In genomic region chr5:43330260-43330659, GRCm38 (mm10) we compare ENCODE assay signal across 30 mouse cellular contexts.
"Had no signal": no experiment of that assay in that cellular context is flagged by ENCODE, and none has a peak within 500 bp of the region (broad histone marks: within the 10 kb centered on the region; RNA-seq: fewer than 3 reads in every experiment).

No protein-coding gene starts in this region.

- ATAC-seq: liver, embryonic 12.5 days; liver, postnatal 0 days; lung, postnatal 0 days; midbrain, embryonic 13.5 days; midbrain, embryonic 15.5 days; midbrain, embryonic 16.5 days had no signal

- H3K4me2 ChIP-seq: limb, embryonic 15.5 days; liver, embryonic 11.5 days; liver, embryonic 12.5 days; liver, embryonic 13.5 days; liver, embryonic 15.5 days; lung, embryonic 14.5 days; lung, embryonic 15.5 days; midbrain, embryonic 11.5 days; midbrain, embryonic 12.5 days; midbrain, embryonic 13.5 days; midbrain, embryonic 15.5 days; neural tube, embryonic 12.5 days had no signal

- H3K36me3 ChIP-seq: limb, embryonic 15.5 days; liver, embryonic 12.5 days; liver, embryonic 13.5 days; liver, embryonic 15.5 days; lung, embryonic 15.5 days; midbrain, embryonic 10.5 days; midbrain, embryonic 12.5 days; midbrain, embryonic 13.5 days; midbrain, embryonic 15.5 days; neural tube, embryonic 12.5 days had no signal

- H3K4me1 ChIP-seq: liver, embryonic 12.5 days; liver, embryonic 13.5 days; liver, embryonic 15.5 days; megakaryocyte, embryonic 14.5 days; midbrain, embryonic 12.5 days; midbrain, embryonic 13.5 days; midbrain, embryonic 15.5 days; neural tube, embryonic 12.5 days had no signal

- H3K9me3 ChIP-seq: limb, embryonic 15.5 days; liver, embryonic 12.5 days; liver, embryonic 13.5 days; liver, embryonic 15.5 days; lung, embryonic 15.5 days; megakaryocyte, embryonic 14.5 days; midbrain, embryonic 10.5 days; midbrain, embryonic 12.5 days; midbrain, embryonic 13.5 days; midbrain, embryonic 15.5 days; neural tube, embryonic 12.5 days had no signal

- H3K9ac ChIP-seq: limb, embryonic 15.5 days; liver, embryonic 12.5 days; liver, embryonic 13.5 days; liver, embryonic 14.5 days; liver, embryonic 15.5 days; liver, postnatal 0 days; lung, embryonic 14.5 days; lung, embryonic 15.5 days; midbrain, embryonic 12.5 days; midbrain, embryonic 13.5 days; midbrain, embryonic 15.5 days; neural tube, embryonic 12.5 days had no signal

- H3K4me3 ChIP-seq: left cerebral cortex, adult 2 months; limb, embryonic 15.5 days; liver, embryonic 12.5 days; liver, embryonic 13.5 days; liver, embryonic 15.5 days; lung, embryonic 15.5 days; megakaryocyte, embryonic 14.5 days; midbrain, embryonic 10.5 days; midbrain, embryonic 12.5 days; midbrain, embryonic 13.5 days; midbrain, embryonic 15.5 days; myocyte; neural tube, embryonic 12.5 days had no signal

- DNase-seq: left cerebral cortex, postnatal 4 days; liver; liver, embryonic 13.5 days; liver, postnatal 0 days; lung, adult 18-20 months; lung, adult 2 months; lung, embryonic 14.5 days; lung, postnatal 10 days; lung, postnatal 14 days; lung, postnatal 36 days; lung, postnatal 4 days; midbrain, embryonic 14.5 days had no signal

- H3K27ac ChIP-seq: left cerebral cortex, adult 2 months; limb, embryonic 15.5 days; liver, embryonic 12.5 days; liver, embryonic 13.5 days; liver, embryonic 14.5 days; liver, embryonic 15.5 days; lung, embryonic 15.5 days; macrophage; midbrain, embryonic 10.5 days; midbrain, embryonic 12.5 days; midbrain, embryonic 13.5 days; midbrain, embryonic 15.5 days; neural tube, embryonic 12.5 days had no signal

- H3K27me3 ChIP-seq: limb, embryonic 15.5 days; liver, embryonic 12.5 days; liver, embryonic 13.5 days; liver, embryonic 15.5 days; lung, embryonic 15.5 days; megakaryocyte, embryonic 14.5 days; midbrain, embryonic 12.5 days; midbrain, embryonic 13.5 days; midbrain, embryonic 15.5 days; neural tube, embryonic 12.5 days had no signal
